Mouse (Mus musculus) kidney, embryonic 16.5 days (tissue): ENCODE measurements around the gene Mrps22. TPM values are rescaled to one million over a fixed set of nuclear protein-coding genes. Genes with fewer than 3 reads are reported as not detected.
A peak's percentile ranks its signal among the peaks of the same experiment; 100 is the strongest.

ENCODE experiments used
- ATAC-seq: fragments of 200-750 bp; cut with Nextera tagmentation; 2 replicates; pipeline ENCODE4 v1.8.0; 2017; ENCODE audit warnings: moderate TSS enrichment; ENCODE audit not compliant: low FRiP score, low TSS enrichment
- H3K27ac ChIP-seq: fragments of 300-500 bp; sonication (generic); 2 replicates; pipeline ENCODE4 v1.5.1; 2014; ENCODE audit warnings: low read length
- H3K27me3 ChIP-seq: fragments of 300-500 bp; sonication (generic); 2 replicates; pipeline ENCODE4 v1.6.1; 2014; ENCODE audit warnings: low read length, control low read depth, mixed read lengths; ENCODE audit not compliant: insufficient read depth
- H3K36me3 ChIP-seq: fragments of 300-500 bp; sonication (generic); 2 replicates; pipeline ENCODE4 v1.6.1; 2014; ENCODE audit warnings: low read length, control low read depth, mixed read lengths; ENCODE audit not compliant: insufficient read depth
- H3K4me1 ChIP-seq: fragments of 300-500 bp; sonication (generic); 2 replicates; pipeline ENCODE4 v1.6.1; 2014; ENCODE audit warnings: low read length, control low read depth, mixed read lengths; ENCODE audit not compliant: insufficient read depth
- H3K4me2 ChIP-seq: fragments of 300-500 bp; sonication (generic); replicated peaks from 2 replicates; pipeline ENCODE4 v1.6.1; 2014; ENCODE audit warnings: low read depth, low read length
- H3K4me3 ChIP-seq: fragments of 300-500 bp; sonication (generic); 2 replicates; pipeline ENCODE4 v1.5.1; 2014; ENCODE audit warnings: mild to moderate bottlenecking, low read length
- H3K9ac ChIP-seq: fragments of 300-500 bp; sonication (generic); replicated peaks from 2 replicates; pipeline ENCODE4 v1.6.1; 2014; ENCODE audit warnings: low read length
- H3K9me3 ChIP-seq: fragments of 300-500 bp; sonication (generic); 2 replicates; pipeline ENCODE4 v1.6.1; 2016; ENCODE audit warnings: low read length, control low read depth
- WGBS: fragments of 180-500 bp; shearing (Covaris S2); extraction: QIAGEN DNeasy Blood & Tissue Kit; methylation state at CpG from one replicate; pipeline ENCODE4 v1.1.7; 2014; 5-methylcytosine and 5-hydroxymethylcytosine counted together
- polyA plus RNA-seq: library from polyadenylated mRNA; unstranded; fragments of >200 nt; fragmentation: Nextera tagmentation; extraction: Ambion mirVana; gene quantifications from 2 replicates; pipeline ENCODE4 v1.2.1, GENCODE M21; 2015

Mrps22 gene
- polyA plus RNA-seq, 1 experiment from 2014 or later = 63.2 TPM

DNA sequence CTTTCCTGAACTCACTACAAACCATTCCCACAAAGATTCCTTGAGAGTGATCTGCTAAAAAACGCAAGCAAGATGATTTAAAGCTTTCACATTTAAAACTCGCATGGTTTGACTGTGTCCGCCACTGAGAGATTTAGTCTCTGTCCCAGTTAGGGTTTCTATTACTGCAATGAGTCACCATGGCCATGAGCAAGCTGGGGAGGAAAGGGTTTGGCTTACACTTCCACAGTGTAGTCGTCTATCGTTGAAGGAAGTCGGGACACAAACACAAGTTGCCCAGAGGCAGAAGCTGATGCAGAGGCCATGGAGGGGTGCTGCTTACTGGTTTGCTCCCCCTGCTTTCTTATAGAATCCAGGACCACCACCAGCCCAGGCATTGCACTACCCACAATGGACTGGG is 1.4 kb downstream of the Mrps22 start:
- H3K4me1 ChIP-seq = peaks cover 14% of the 10 kb centered on the region
- H3K36me3 ChIP-seq = peaks cover 18% of the 10 kb centered on the region
- H3K4me2 ChIP-seq = no peak overlapping the region
- H3K4me3 ChIP-seq = no peak overlapping the region
- H3K27ac ChIP-seq = no peak overlapping the region
- H3K27me3 ChIP-seq = no peaks in the 10 kb centered on the region
- 76% methylated on average over 6 of the region's 6 CpGs for WGBS
- no peak overlapping the region for H3K9ac ChIP-seq
- H3K9me3 ChIP-seq = no peaks in the 10 kb centered on the region
- no peak for ATAC-seq

DNA sequence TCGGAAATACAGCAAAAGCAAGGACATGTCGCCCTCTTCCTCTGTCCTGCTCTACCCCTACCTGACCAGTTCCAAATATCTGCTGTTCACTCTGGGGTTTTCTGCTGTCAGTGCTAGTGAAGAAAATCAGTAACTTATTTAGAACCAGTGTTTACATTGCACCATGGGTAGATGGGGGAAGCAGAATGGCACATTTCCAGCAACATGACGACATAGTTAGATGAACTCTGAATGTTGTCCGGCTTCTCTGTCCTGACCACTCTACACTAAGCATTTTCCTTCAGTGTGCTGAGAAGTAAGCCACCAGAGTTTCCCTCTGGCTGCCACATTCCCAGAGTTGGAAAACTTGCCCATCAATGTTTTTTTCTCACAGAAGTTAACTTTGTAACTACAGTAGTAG is 17.6 kb downstream of the Mrps22 start:
- Histone ChIP-seq H3K4me3 (no peak overlapping the region), H3K4me2 (no peak overlapping the region), H3K27me3 (no peaks in the 10 kb centered on the region), H3K36me3 (peaks cover 78% of the 10 kb centered on the region), H3K9ac (no peak overlapping the region), H3K4me1 (no peaks in the 10 kb centered on the region), H3K9me3 (no peaks in the 10 kb centered on the region), H3K27ac (no peak overlapping the region)
- ATAC-seq = no peak
- 87% methylated on average over 4 of the region's 4 CpGs for WGBS

DNA sequence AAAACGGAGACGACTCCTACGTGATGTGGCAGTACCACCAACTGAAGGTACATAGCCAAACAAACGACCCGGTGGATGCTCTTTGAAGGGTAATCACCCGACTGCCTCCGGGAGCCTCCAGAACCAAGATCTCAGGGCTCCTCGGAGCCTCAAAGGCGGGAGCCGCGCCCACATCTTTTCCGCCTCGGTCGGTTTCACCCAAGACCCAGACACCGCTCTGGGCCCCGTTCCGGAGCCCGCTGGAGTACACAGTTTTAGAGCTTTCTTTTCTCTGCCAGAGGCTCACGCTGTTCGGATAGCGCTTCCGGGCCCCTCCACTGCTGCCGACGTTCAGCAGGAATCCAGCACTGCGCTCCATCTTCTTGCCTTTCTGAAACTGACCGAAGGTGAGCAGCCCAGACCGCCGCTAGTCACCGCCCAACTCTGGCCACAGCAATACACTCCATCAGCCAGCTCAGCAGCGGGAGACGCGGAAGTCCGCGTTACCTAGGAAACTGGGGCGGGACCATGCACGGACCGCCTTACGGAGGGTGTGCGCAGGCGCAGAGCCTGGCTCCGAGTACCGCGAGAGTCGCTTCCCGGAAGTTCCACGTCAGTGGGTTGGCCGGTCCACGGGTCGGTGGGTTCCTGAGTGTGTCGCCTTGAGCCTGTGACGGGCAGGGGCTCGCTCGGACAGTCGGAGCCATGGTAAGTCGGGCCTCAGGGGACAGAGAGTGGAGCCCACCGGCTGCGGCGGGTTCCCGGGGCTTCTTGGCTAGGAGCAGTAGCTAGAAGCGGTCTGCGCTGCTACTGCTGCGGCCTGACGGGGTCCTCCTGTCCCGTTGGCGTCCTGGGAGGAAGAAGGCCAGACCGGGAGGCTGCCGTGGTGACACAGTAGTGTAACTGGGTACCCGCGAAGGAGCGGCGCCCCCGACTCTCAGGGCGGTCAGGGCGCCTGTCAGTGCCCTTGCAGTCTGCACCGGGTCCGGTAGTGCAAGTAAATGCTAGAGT is 38.0 kb downstream of the Mrps22 start, which contains the start of gene Copb2:
Gene Copb2 (plus strand): TSS at position 585 of the 990 bp plus-strand sequence.
- Histone ChIP-seq H3K4me2 (peak within 1 kb of the TSS; percentile 84), H3K27me3 (no peaks in the 10 kb centered on the region), H3K27ac (peak within 1 kb of the TSS; percentile 92), H3K4me1 (peaks cover 16% of the 10 kb centered on the region), H3K9ac (peak within 1 kb of the TSS; percentile 95), H3K9me3 (no peaks in the 10 kb centered on the region), H3K36me3 (peaks cover 4% of the 10 kb centered on the region; the same call in 1 of the 2 replicates), H3K4me3 (peak within 1 kb of the TSS; percentile 98)
- ATAC-seq = peak; percentile 100
- WGBS = under 1% methylated on average over 76 of the region's 76 CpGs

DNA sequence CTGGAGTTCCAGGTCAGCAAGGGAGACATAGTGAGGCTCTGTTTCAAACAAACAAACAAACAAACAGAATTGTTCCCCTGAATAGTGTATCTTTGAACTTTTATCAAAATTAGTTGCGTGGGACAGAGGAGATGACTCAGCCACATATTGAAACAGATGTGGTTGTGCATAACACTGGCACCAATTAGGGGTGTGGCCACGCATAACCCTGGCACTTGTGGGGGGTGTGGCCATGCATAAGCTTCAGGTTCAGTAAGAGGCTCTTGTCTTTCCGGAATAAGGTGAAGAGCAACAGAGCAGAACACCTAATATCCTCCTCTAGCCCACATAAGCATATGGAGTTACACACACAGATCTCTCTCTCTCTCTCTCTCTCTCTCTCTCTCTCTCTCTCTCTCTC is 57.4 kb downstream of the Mrps22 start:
- no peak overlapping the region for H3K4me3 ChIP-seq
- WGBS = 67% methylated on average over 3 of the region's 3 CpGs
- no peak for ATAC-seq
- H3K27ac ChIP-seq = no peak overlapping the region
- no peaks in the 10 kb centered on the region for H3K9me3 ChIP-seq
- H3K9ac ChIP-seq = no peak overlapping the region
- H3K36me3 ChIP-seq = no peaks in the 10 kb centered on the region
- no peak overlapping the region for H3K4me2 ChIP-seq
- no peaks in the 10 kb centered on the region for H3K4me1 ChIP-seq
- H3K27me3 ChIP-seq = no peaks in the 10 kb centered on the region

Other genes with a start within 250 kb of the Mrps22 start
- gene Rbp1, start 178.7 kb downstream of the Mrps22 start, polyA plus RNA-seq = 104 and 106 TPM in 2 replicates
- 0.59 TPM in 1 of 2 replicates, not detected in the other for gene Rbp2, start 115.5 kb downstream of the Mrps22 start, polyA plus RNA-seq
- 185 and 187 TPM in 2 replicates for gene Copb2, start 37.9 kb downstream of the Mrps22 start, polyA plus RNA-seq
- gene Prr23a1, start 240.8 kb upstream of the Mrps22 start, polyA plus RNA-seq = not detected in 2 replicates